Mouse (Mus musculus) midbrain, embryonic 12.5 days (tissue): Measurements from ENCODE around the gene Car11. TPM values are rescaled to one million over a fixed set of nuclear protein-coding genes. Genes with fewer than 3 reads are reported as not detected.
A peak's percentile ranks its signal among the peaks of the same experiment; 100 is the strongest.

Experiments used
- ATAC-seq: fragments of 200-750 bp; cut with Nextera tagmentation; 2 replicates; pipeline ENCODE4 v1.8.0; 2017; ENCODE audit warnings: low read depth, moderate TSS enrichment, moderate library complexity; ENCODE audit not compliant: low FRiP score
- H3K27ac ChIP-seq: fragments of 300-500 bp; sonication (generic); replicated peaks from 2 replicates; pipeline ENCODE4 v1.5.1; 2016; ENCODE audit warnings: mild to moderate bottlenecking
- H3K27me3 ChIP-seq: fragments of 300-500 bp; sonication (generic); 2 replicates; pipeline ENCODE4 v1.6.1; 2016; ENCODE audit warnings: mild to moderate bottlenecking
- H3K36me3 ChIP-seq: fragments of 300-500 bp; sonication (generic); 2 replicates; pipeline ENCODE4 v1.6.1; 2016
- H3K4me1 ChIP-seq: fragments of 300-500 bp; sonication (generic); 2 replicates; pipeline ENCODE4 v1.6.1; 2016
- H3K4me2 ChIP-seq: fragments of 300-500 bp; sonication (generic); replicated peaks from 2 replicates; pipeline ENCODE4 v1.6.1; 2016; ENCODE audit warnings: mild to moderate bottlenecking, moderate library complexity
- H3K4me3 ChIP-seq: fragments of 300-500 bp; sonication (generic); 2 replicates; pipeline ENCODE4 v1.5.1; 2016; ENCODE audit warnings: mild to moderate bottlenecking
- H3K9ac ChIP-seq: fragments of 300-500 bp; sonication (generic); replicated peaks from 2 replicates; pipeline ENCODE4 v1.6.1; 2016; ENCODE audit warnings: mild to moderate bottlenecking, moderate library complexity
- H3K9me3 ChIP-seq: fragments of 300-500 bp; sonication (generic); 2 replicates; pipeline ENCODE4 v1.6.1; 2016; ENCODE audit warnings: mild to moderate bottlenecking
- WGBS: fragments of 180-500 bp; shearing (Covaris S2); methylation state at CpG from one replicate; pipeline ENCODE4 v1.1.7; 2016; 5-methylcytosine and 5-hydroxymethylcytosine counted together
- polyA plus RNA-seq: library from polyadenylated mRNA; unstranded; fragments of >200 nt; fragmentation: Nextera tagmentation; extraction: Ambion mirVana; gene quantifications from 2 replicates; pipeline ENCODE4 v1.2.1, GENCODE M21; 2016

The Car11 gene
- polyA plus RNA-seq, 1 experiment from 2014 or later = 18.8 TPM

- H3K9ac ChIP-seq = no peak overlapping the region
- H3K27ac ChIP-seq = no peak overlapping the region
- H3K4me1 ChIP-seq = peaks cover 26% of the 10 kb centered on the region
- peaks cover 69% of the 10 kb centered on the region for H3K36me3 ChIP-seq
- H3K9me3 ChIP-seq = no peaks in the 10 kb centered on the region
- no peak overlapping the region for H3K4me2 ChIP-seq
- no peak for ATAC-seq
- H3K27me3 ChIP-seq = no peaks in the 10 kb centered on the region
- no peak overlapping the region for H3K4me3 ChIP-seq
- WGBS = 84% methylated on average over 7 of the region's 7 CpGs
Observed at GRCm38 (mm10) chr7:45721234-45721571, 21.6 kb downstream of the Car11 start.

DNA sequence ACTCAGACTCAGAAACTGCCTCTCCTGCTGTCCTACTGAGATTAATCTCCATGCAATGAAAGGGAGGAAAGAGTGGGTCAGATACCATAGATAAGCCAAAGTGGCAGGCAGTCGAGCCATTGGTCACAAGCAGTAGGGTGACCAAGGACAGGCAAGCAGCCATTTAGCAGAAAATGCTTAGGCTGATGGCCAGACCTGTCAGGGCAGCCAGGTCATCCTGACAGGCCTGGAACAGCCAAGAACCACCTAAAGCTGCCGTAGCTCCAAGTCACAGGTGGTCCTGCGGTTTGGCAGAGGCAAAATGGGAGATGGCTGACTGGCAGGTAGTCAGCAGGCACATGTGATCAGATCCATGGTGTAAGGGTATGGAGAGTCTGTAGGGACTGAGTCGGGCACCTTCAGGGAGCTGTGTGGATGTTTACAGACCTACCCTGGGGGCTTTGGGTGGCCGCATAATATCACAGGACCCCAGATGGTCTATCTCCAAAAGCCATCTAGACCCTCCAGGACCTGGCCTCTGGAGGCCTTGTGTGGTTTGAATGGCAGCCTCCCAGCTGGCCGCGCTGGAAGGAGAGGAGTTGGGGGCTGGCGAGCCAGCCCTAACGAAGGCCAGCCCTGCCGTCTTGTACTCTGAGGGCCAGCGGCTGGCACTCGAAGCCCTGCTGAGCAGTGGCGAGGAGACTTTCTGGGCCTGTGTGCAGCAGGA, 22.2 kb downstream of the Car11 start:
- H3K4me3 ChIP-seq = no peak overlapping the region
- H3K4me2 ChIP-seq = no peak overlapping the region
- H3K9ac ChIP-seq = no peak overlapping the region
- H3K27me3 ChIP-seq = no peaks in the 10 kb centered on the region
- peaks cover 75% of the 10 kb centered on the region for H3K36me3 ChIP-seq
- H3K27ac ChIP-seq = 0 out of 2 replicates have a peak overlapping the region, but pooled peaks have one; percentile 15
- ATAC-seq = no peak
- WGBS = 69% methylated on average over 13 of the region's 13 CpGs
- peaks cover 21% of the 10 kb centered on the region for H3K4me1 ChIP-seq
- no peaks in the 10 kb centered on the region for H3K9me3 ChIP-seq

DNA sequence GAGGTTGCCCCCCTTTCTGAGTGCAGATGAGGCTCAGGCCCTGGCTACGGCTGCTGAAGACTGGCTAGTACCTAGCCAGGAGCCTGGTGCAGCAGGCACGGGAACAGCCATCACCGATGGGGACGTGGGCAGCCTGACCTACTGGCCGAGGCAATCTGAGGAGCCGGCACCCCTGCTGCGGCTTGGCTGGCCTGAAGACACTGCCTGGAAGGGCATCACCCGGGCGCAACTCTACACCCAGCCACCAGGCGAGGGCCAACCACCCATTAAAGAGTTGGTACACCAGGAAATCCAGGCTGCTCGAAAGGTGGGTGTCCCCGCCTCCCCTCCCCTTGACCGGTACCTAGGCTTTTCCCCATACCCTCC, 22.7 kb downstream of the Car11 start:
- Histone ChIP-seq H3K27ac (0 out of 2 replicates have a peak overlapping the region, but pooled peaks have one; percentile 10), H3K4me3 (no peak overlapping the region), H3K9me3 (no peaks in the 10 kb centered on the region), H3K4me1 (peaks cover 16% of the 10 kb centered on the region), H3K36me3 (peaks cover 80% of the 10 kb centered on the region), H3K4me2 (no peak overlapping the region), H3K27me3 (no peaks in the 10 kb centered on the region), H3K9ac (no peak overlapping the region)
- 87% methylated on average over 13 of the region's 13 CpGs for WGBS
- ATAC-seq = no peak

DNA sequence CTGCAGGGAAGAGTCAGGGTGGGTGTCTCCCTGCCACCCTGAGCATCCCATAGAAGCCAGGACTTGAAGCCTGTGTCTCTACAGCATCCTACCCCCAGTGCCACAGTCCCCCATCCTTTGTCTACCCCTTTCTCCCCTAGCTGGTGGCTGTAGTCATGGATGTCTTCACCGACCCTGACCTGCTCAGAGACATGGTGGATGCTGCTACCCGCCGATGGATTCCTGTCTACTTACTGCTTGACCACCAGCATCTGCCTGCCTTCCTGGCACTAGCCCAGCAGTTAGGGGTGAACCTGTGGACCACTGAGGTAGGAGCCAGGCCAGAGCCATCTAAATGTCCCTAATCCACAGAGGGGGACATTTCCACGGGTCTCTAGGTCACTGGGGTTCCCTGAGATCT, 23.7 kb downstream of the Car11 start:
- H3K4me2 ChIP-seq = no peak overlapping the region
- ATAC-seq = no peak
- peaks cover 16% of the 10 kb centered on the region for H3K4me1 ChIP-seq
- H3K27me3 ChIP-seq = no peaks in the 10 kb centered on the region
- H3K27ac ChIP-seq = no peak overlapping the region
- H3K9me3 ChIP-seq = no peaks in the 10 kb centered on the region
- peaks cover 81% of the 10 kb centered on the region for H3K36me3 ChIP-seq
- 100% methylated on average over 4 of the region's 4 CpGs for WGBS
- H3K9ac ChIP-seq = no peak overlapping the region
- no peak overlapping the region for H3K4me3 ChIP-seq

GRCm38 (mm10) chr7:45723781-45724180, 24.1 kb downstream of the Car11 start:
- Histone ChIP-seq H3K27ac (no peak overlapping the region), H3K27me3 (no peaks in the 10 kb centered on the region), H3K36me3 (peaks cover 82% of the 10 kb centered on the region), H3K4me3 (no peak overlapping the region), H3K4me2 (no peak overlapping the region), H3K9me3 (no peaks in the 10 kb centered on the region), H3K9ac (no peak overlapping the region), H3K4me1 (peaks cover 13% of the 10 kb centered on the region)
- no peak for ATAC-seq
- 93% methylated on average over 14 of the region's 14 CpGs for WGBS

GRCm38 (mm10) chr7:45725151-45725550, 25.5 kb downstream of the Car11 start:
- no peaks in the 10 kb centered on the region for H3K27me3 ChIP-seq
- H3K4me1 ChIP-seq = no peaks in the 10 kb centered on the region
- H3K27ac ChIP-seq = no peak overlapping the region
- no peak overlapping the region for H3K9ac ChIP-seq
- no peaks in the 10 kb centered on the region for H3K9me3 ChIP-seq
- H3K4me3 ChIP-seq = no peak overlapping the region
- WGBS = 88% methylated on average over 9 of the region's 9 CpGs
- no peak overlapping the region for H3K4me2 ChIP-seq
- H3K36me3 ChIP-seq = peaks cover 74% of the 10 kb centered on the region
- ATAC-seq = no peak

- WGBS = 93% methylated on average over 11 of the region's 11 CpGs
- Histone ChIP-seq H3K9ac (no peak within 1 kb of the TSS), H3K4me3 (no peak within 1 kb of the TSS), H3K27ac (no peak within 1 kb of the TSS), H3K9me3 (no peaks in the 10 kb centered on the region), H3K4me2 (no peak within 1 kb of the TSS), H3K4me1 (peaks cover 3% of the 10 kb centered on the region; the same call in 1 of the 2 replicates), H3K27me3 (no peaks in the 10 kb centered on the region), H3K36me3 (peaks cover 69% of the 10 kb centered on the region)
- ATAC-seq = no peak
Observed at GRCm38 (mm10) chr7:45725713-45726112, 26.1 kb downstream of the Car11 start, which contains the start of gene Spaca4. Gene Spaca4 (minus strand): TSS chr7:45725813.

- Histone ChIP-seq H3K27ac (no peak overlapping the region), H3K4me3 (no peak overlapping the region), H3K9me3 (no peaks in the 10 kb centered on the region), H3K4me1 (peaks cover 8% of the 10 kb centered on the region; the same call in 1 of the 2 replicates), H3K36me3 (peaks cover 62% of the 10 kb centered on the region), H3K9ac (no peak overlapping the region), H3K27me3 (no peaks in the 10 kb centered on the region), H3K4me2 (no peak overlapping the region)
- ATAC-seq = no peak
- 92% methylated on average over 10 of the region's 10 CpGs for WGBS
Observed at GRCm38 (mm10) chr7:45726419-45726818, 26.8 kb downstream of the Car11 start.

- H3K9me3 ChIP-seq = no peaks in the 10 kb centered on the region
- ATAC-seq = no peak
- no peaks in the 10 kb centered on the region for H3K27me3 ChIP-seq
- no peak overlapping the region for H3K27ac ChIP-seq
- H3K4me3 ChIP-seq = no peak overlapping the region
- peaks cover 8% of the 10 kb centered on the region; the same call in 1 of the 2 replicates for H3K4me1 ChIP-seq
- no peak overlapping the region for H3K9ac ChIP-seq
- WGBS = 82% methylated on average over 3 of the region's 3 CpGs
- H3K4me2 ChIP-seq = no peak overlapping the region
- peaks cover 50% of the 10 kb centered on the region for H3K36me3 ChIP-seq
Observed at GRCm38 (mm10) chr7:45727625-45728024, 28.0 kb downstream of the Car11 start.

- peaks cover 8% of the 10 kb centered on the region; the same call in 1 of the 2 replicates for H3K4me1 ChIP-seq
- H3K4me2 ChIP-seq = no peak overlapping the region
- H3K27ac ChIP-seq = no peak overlapping the region
- H3K9me3 ChIP-seq = no peaks in the 10 kb centered on the region
- no peak for ATAC-seq
- H3K4me3 ChIP-seq = no peak overlapping the region
- no peak overlapping the region for H3K9ac ChIP-seq
- H3K36me3 ChIP-seq = peaks cover 19% of the 10 kb centered on the region
- 15% methylated on average over 16 of the region's 16 CpGs for WGBS
- no peaks in the 10 kb centered on the region for H3K27me3 ChIP-seq
Observed at GRCm38 (mm10) chr7:45730727-45731431, 31.2 kb downstream of the Car11 start.

- Histone ChIP-seq H3K36me3 (0 out of 2 replicates have a peak, but pooled peaks cover 4% of the 10 kb centered on the region), H3K27ac (no peak overlapping the region), H3K9me3 (no peaks in the 10 kb centered on the region), H3K4me1 (peaks cover 8% of the 10 kb centered on the region; the same call in 1 of the 2 replicates), H3K4me2 (no peak overlapping the region), H3K27me3 (no peaks in the 10 kb centered on the region), H3K9ac (no peak overlapping the region), H3K4me3 (no peak overlapping the region)
- no peak for ATAC-seq
- 90% methylated on average over 5 of the region's 5 CpGs for WGBS
Observed at GRCm38 (mm10) chr7:45733477-45733876, 33.8 kb downstream of the Car11 start.

DNA sequence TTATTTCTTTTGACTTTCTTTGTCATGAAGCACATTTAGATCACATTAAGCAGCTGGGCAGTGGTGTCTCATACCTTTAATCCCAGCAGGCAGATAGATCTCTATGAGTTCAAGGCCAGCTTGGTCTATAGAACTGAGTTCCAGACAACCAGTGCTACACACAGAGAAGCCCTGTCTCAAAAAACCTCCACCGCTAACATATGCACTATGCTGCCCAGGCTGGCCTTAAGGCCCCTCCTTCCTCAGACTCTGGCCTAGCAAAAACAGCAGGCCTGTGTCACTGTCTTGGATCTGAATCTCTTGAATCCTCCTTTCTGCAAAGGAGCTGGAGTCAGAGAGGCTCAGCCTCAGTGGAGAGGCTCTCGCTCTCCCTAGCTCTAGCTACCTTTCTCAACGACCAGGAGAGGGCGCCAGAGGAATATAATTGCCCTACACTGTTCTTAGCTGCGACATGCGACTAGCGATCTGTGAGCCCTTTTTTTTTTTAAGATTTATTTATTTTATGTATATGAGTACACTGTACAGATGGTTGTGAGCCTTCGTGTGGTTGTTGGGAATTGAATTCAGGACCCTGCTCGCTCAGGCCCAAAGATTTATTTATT, 39.6 kb downstream of the Car11 start:
- no peaks in the 10 kb centered on the region for H3K4me1 ChIP-seq
- no peak overlapping the region for H3K9ac ChIP-seq
- H3K27ac ChIP-seq = no peak overlapping the region
- H3K4me3 ChIP-seq = no peak overlapping the region
- H3K36me3 ChIP-seq = no peaks in the 10 kb centered on the region
- peaks cover 10% of the 10 kb centered on the region for H3K27me3 ChIP-seq
- WGBS = 8% methylated on average over 9 of the region's 9 CpGs
- no peaks in the 10 kb centered on the region for H3K9me3 ChIP-seq
- peak; percentile 79; the same call in 1 of the 2 replicates for ATAC-seq
- H3K4me2 ChIP-seq = no peak overlapping the region
